8 mouse cellular contexts compared by ENCODE assay signal in genomic region chr9:46175300-46175699, GRCm38 (mm10). TPM values are rescaled to one million over a fixed set of nuclear protein-coding genes. Genes with fewer than 3 reads are reported as not detected.
DNase-seq lines count a peak whose midpoint lies in the region; ATAC-seq and TF ChIP-seq lines count a peak whose summit lies in the region.

No protein-coding gene starts in this region.

- ATAC-seq in heart, postnatal 0 days (ENCODE audit: insufficient read depth, low read depth): no peak

- no peak overlapping the region for H3K9ac ChIP-seq in heart, postnatal 0 days (replicated peaks; ENCODE audit: low read depth, low read length)

- TF ChIP-seq CTCF in heart, postnatal 0 days (IDR thresholded peaks at IDR 0.05; ENCODE audit: low read depth): no peak

- DNase-seq in urinary bladder, postnatal 25 days (ENCODE audit: low spot score): peak; percentile 15
- DNase-seq in urinary bladder, adult 18-20 months (ENCODE audit: low spot score in 2 of 2): no peak
- no peak for DNase-seq in heart, postnatal 0 days (ENCODE audit: low spot score)
- peak; percentile 53 for DNase-seq in lung, postnatal 14 days
- peak; percentile 90 for DNase-seq in thymus, postnatal 14 days
- DNase-seq in hindbrain, embryonic 10.5 days (ENCODE audit: low spot score): no peak
- DNase-seq in layer of hippocampus, adult 8-10 months (ENCODE audit: low spot score in 2 of 2): no peak
- DNase-seq in retina, postnatal 1 day: no peak

- H3K4me2 ChIP-seq in heart, postnatal 0 days (ENCODE audit: low read depth, low read length): no peak overlapping the region

- no peaks in the 10 kb centered on the region for H3K9me3 ChIP-seq in heart, postnatal 0 days (replicated peaks; ENCODE audit: control insufficient read depth, low read length)
- no peaks in the 10 kb centered on the region for H3K9me3 ChIP-seq in hindbrain, embryonic 10.5 days

- H3K27me3 ChIP-seq in heart, postnatal 0 days (ENCODE audit: control insufficient read depth, insufficient read depth, low read length): no peaks in the 10 kb centered on the region
- H3K27me3 ChIP-seq in hindbrain, embryonic 10.5 days (ENCODE audit: insufficient read depth, poor library complexity, severe bottlenecking): no peaks in the 10 kb centered on the region

- H3K4me3 ChIP-seq in heart, postnatal 0 days (ENCODE audit: low read depth, low read length): no peak overlapping the region
- H3K4me3 ChIP-seq in hindbrain, embryonic 10.5 days: no peak overlapping the region

- WGBS in heart, postnatal 0 days: 50% methylated on average over 1 of the region's 1 CpGs
- WGBS in hindbrain, embryonic 10.5 days: 71% methylated on average over 1 of the region's 1 CpGs

- TF ChIP-seq EP300 in heart, postnatal 0 days (IDR thresholded peaks at IDR 0.05; ENCODE audit: low read depth): no peak

- peaks cover 19% of the 10 kb centered on the region for H3K36me3 ChIP-seq in heart, postnatal 0 days (replicated peaks; ENCODE audit: control insufficient read depth, insufficient read depth, low read length)
- H3K36me3 ChIP-seq in hindbrain, embryonic 10.5 days: peaks cover 12% of the 10 kb centered on the region

- H3K4me1 ChIP-seq in heart, postnatal 0 days (ENCODE audit: control insufficient read depth, insufficient read depth): peaks cover 16% of the 10 kb centered on the region
- 0 out of 2 replicates have a peak, but pooled peaks cover 6% of the 10 kb centered on the region for H3K4me1 ChIP-seq in hindbrain, embryonic 10.5 days (replicated peaks)

- H3K27ac ChIP-seq in heart, postnatal 0 days (ENCODE audit: low read depth): peak overlapping the region; percentile 78
- no peak overlapping the region for H3K27ac ChIP-seq in hindbrain, embryonic 10.5 days

RNA-seq across cellular contexts. Expression of gene Apoa1, which starts 53.1 kb away (rescaled TPM):
- total RNA-seq in heart, postnatal 0 days (2014; rRNA removed; ENCODE audit: low replicate concordance): 0.62 TPM in 1 of 2 replicates, not detected in the other
- polyA plus RNA-seq in heart, postnatal 0 days (2015; fragmentation: Nextera tagmentation; extraction: Ambion mirVana): 1.0 and 1.8 TPM in 2 replicates
- polyA plus RNA-seq in hindbrain, embryonic 10.5 days (2016; fragmentation: Nextera tagmentation; extraction: Ambion mirVana): 0.75 and 0.88 TPM in 2 replicates
- under 1 TPM in 3 of 4 experiments, not detected in 1; 0.38 to 0.47 (median 0.41) TPM for total RNA-seq in layer of hippocampus, adult 8-10 months (2022)

Comparison
In these comparisons a context has a peak if more than half of its experiments do, and no peak if none do; other contexts are left out.
1. DNase-seq: peak in urinary bladder, postnatal 25 days (single experiment), lung, postnatal 14 days (single experiment) and thymus, postnatal 14 days (single experiment); none in urinary bladder, adult 18-20 months (0 of 2), heart, postnatal 0 days (single experiment), hindbrain, embryonic 10.5 days (single experiment), layer of hippocampus, adult 8-10 months (0 of 2) and retina, postnatal 1 day (single experiment).